Mouse (Mus musculus): ENCODE results near the gene Tenm4. TPM values are rescaled to one million over a fixed set of nuclear protein-coding genes. Genes with fewer than 3 reads are reported as not detected.

The Tenm4 gene
- polyA plus RNA-seq, 1 experiment from 2014 or later = 38.0 TPM

- Histone ChIP-seq H3K27ac (replicated peaks; ENCODE audit: low read depth, low read length) (no peak overlapping the region), H3K4me3 (replicated peaks; ENCODE audit: low read depth, low read length) (no peak overlapping the region), H3K9me3 (ENCODE audit: control insufficient read depth, low read length) (no peaks in the 10 kb centered on the region), H3K36me3 (ENCODE audit: control insufficient read depth, insufficient read depth, low read length) (no peaks in the 10 kb centered on the region), H3K4me2 (ENCODE audit: low read length) (no peak overlapping the region), H3K9ac (replicated peaks; ENCODE audit: low read length) (no peak overlapping the region), H3K4me1 (ENCODE audit: control insufficient read depth, insufficient read depth, low read length) (peaks cover 19% of the 10 kb centered on the region), H3K27me3 (ENCODE audit: control insufficient read depth, insufficient read depth, low read length) (no peaks in the 10 kb centered on the region)
- 95% methylated on average over 6 of the region's 6 CpGs for WGBS
- no peak for DNase-seq
- ATAC-seq (ENCODE audit: low FRiP score, low TSS enrichment) = no peak
Measured at GRCm38 (mm10) chr7:96818236-96818916, 647.3 kb downstream of the Tenm4 start.

- 0 out of 2 replicates have a peak, but pooled peaks cover 4% of the 10 kb centered on the region for H3K36me3 ChIP-seq (ENCODE audit: control insufficient read depth, insufficient read depth, low read length)
- ATAC-seq (ENCODE audit: low FRiP score, low TSS enrichment) = no peak
- WGBS = 63% methylated on average over 3 of the region's 3 CpGs
Measured at GRCm38 (mm10) chr7:96819538-96819937, 648.5 kb downstream of the Tenm4 start.

GRCm38 (mm10) chr7:96820343-96820742 lies 649.3 kb downstream of the Tenm4 start:
- Histone ChIP-seq H3K27me3 (ENCODE audit: control insufficient read depth, insufficient read depth, low read length) (no peaks in the 10 kb centered on the region), H3K4me3 (replicated peaks; ENCODE audit: low read depth, low read length) (no peak overlapping the region), H3K4me2 (ENCODE audit: low read length) (no peak overlapping the region), H3K4me1 (ENCODE audit: control insufficient read depth, insufficient read depth, low read length) (peaks cover 17% of the 10 kb centered on the region), H3K36me3 (ENCODE audit: control insufficient read depth, insufficient read depth, low read length) (0 out of 2 replicates have a peak, but pooled peaks cover 4% of the 10 kb centered on the region), H3K27ac (replicated peaks; ENCODE audit: low read depth, low read length) (peak overlapping the region; percentile 47; the same call in 1 of the 2 replicates), H3K9me3 (ENCODE audit: control insufficient read depth, low read length) (no peaks in the 10 kb centered on the region), H3K9ac (replicated peaks; ENCODE audit: low read length) (no peak overlapping the region)
- ATAC-seq (ENCODE audit: low FRiP score, low TSS enrichment) (peak; percentile 62; the same call in 1 of the 2 replicates), DNase-seq (peak; percentile 67)
- 4% methylated on average over 6 of the region's 6 CpGs for WGBS

More at GRCm38 (mm10) chr7:96819538-96819937, 648.5 kb downstream of the Tenm4 start:
- H3K4me3 ChIP-seq (replicated peaks; ENCODE audit: low read depth, low read length) = no peak overlapping the region
- H3K27ac ChIP-seq (replicated peaks; ENCODE audit: low read depth, low read length) = no peak overlapping the region
- no peak overlapping the region for H3K9ac ChIP-seq (replicated peaks; ENCODE audit: low read length)
- DNase-seq = no peak
- no peak overlapping the region for H3K4me2 ChIP-seq (ENCODE audit: low read length)
- H3K4me1 ChIP-seq (ENCODE audit: control insufficient read depth, insufficient read depth, low read length) = peaks cover 17% of the 10 kb centered on the region
- H3K9me3 ChIP-seq (ENCODE audit: control insufficient read depth, low read length) = no peaks in the 10 kb centered on the region
- no peaks in the 10 kb centered on the region for H3K27me3 ChIP-seq (ENCODE audit: control insufficient read depth, insufficient read depth, low read length)

- no peak overlapping the region for H3K4me2 ChIP-seq (ENCODE audit: low read length)
- ATAC-seq (ENCODE audit: low FRiP score, low TSS enrichment) = no peak
Measured at GRCm38 (mm10) chr7:96826101-96826500, 655.1 kb downstream of the Tenm4 start.

GRCm38 (mm10) chr7:96826672-96827071 lies 655.6 kb downstream of the Tenm4 start:
- H3K27ac ChIP-seq (replicated peaks; ENCODE audit: low read depth, low read length) = no peak overlapping the region

More at GRCm38 (mm10) chr7:96826101-96826500, 655.1 kb downstream of the Tenm4 start:
- H3K27me3 ChIP-seq (ENCODE audit: control insufficient read depth, insufficient read depth, low read length) = no peaks in the 10 kb centered on the region
- no peak overlapping the region for H3K9ac ChIP-seq (replicated peaks; ENCODE audit: low read length)
- no peak overlapping the region for H3K4me3 ChIP-seq (replicated peaks; ENCODE audit: low read depth, low read length)
- 90% methylated on average over 6 of the region's 6 CpGs for WGBS
- H3K4me1 ChIP-seq (ENCODE audit: control insufficient read depth, insufficient read depth, low read length) = no peaks in the 10 kb centered on the region; the same call in 1 of the 2 replicates
- DNase-seq = peak; percentile 14
- 0 out of 2 replicates have a peak, but pooled peaks cover 4% of the 10 kb centered on the region for H3K9me3 ChIP-seq (ENCODE audit: control insufficient read depth, low read length)
- no peak overlapping the region for H3K27ac ChIP-seq (replicated peaks; ENCODE audit: low read depth, low read length)
- 0 out of 2 replicates have a peak, but pooled peaks cover 6% of the 10 kb centered on the region for H3K36me3 ChIP-seq (ENCODE audit: control insufficient read depth, insufficient read depth, low read length)

GRCm38 (mm10) chr7:96832551-96832950 lies 661.5 kb downstream of the Tenm4 start:
- 42% methylated on average over 9 of the region's 9 CpGs for WGBS
- no peak overlapping the region for H3K4me2 ChIP-seq (ENCODE audit: low read length)
- 0 out of 2 replicates have a peak, but pooled peaks cover 6% of the 10 kb centered on the region for H3K36me3 ChIP-seq (ENCODE audit: control insufficient read depth, insufficient read depth, low read length)
- 0 out of 2 replicates have a peak, but pooled peaks cover 4% of the 10 kb centered on the region for H3K9me3 ChIP-seq (ENCODE audit: control insufficient read depth, low read length)
- no peak overlapping the region for H3K9ac ChIP-seq (replicated peaks; ENCODE audit: low read length)
- peak; percentile 80 for ATAC-seq (ENCODE audit: low FRiP score, low TSS enrichment)
- H3K4me1 ChIP-seq (ENCODE audit: control insufficient read depth, insufficient read depth, low read length) = peaks cover 29% of the 10 kb centered on the region
- peak; percentile 64 for DNase-seq
- H3K27me3 ChIP-seq (ENCODE audit: control insufficient read depth, insufficient read depth, low read length) = no peaks in the 10 kb centered on the region
- H3K27ac ChIP-seq (replicated peaks; ENCODE audit: low read depth, low read length) = peak overlapping the region; percentile 71
- H3K4me3 ChIP-seq (replicated peaks; ENCODE audit: low read depth, low read length) = no peak overlapping the region

More at GRCm38 (mm10) chr7:96826672-96827071, 655.6 kb downstream of the Tenm4 start:
- no peak for DNase-seq
- ATAC-seq (ENCODE audit: low FRiP score, low TSS enrichment) = no peak
- Histone ChIP-seq H3K9ac (replicated peaks; ENCODE audit: low read length) (no peak overlapping the region), H3K27me3 (ENCODE audit: control insufficient read depth, insufficient read depth, low read length) (no peaks in the 10 kb centered on the region), H3K4me3 (replicated peaks; ENCODE audit: low read depth, low read length) (no peak overlapping the region), H3K4me2 (ENCODE audit: low read length) (no peak overlapping the region), H3K4me1 (ENCODE audit: control insufficient read depth, insufficient read depth, low read length) (peaks cover 4% of the 10 kb centered on the region), H3K36me3 (ENCODE audit: control insufficient read depth, insufficient read depth, low read length) (0 out of 2 replicates have a peak, but pooled peaks cover 6% of the 10 kb centered on the region), H3K9me3 (ENCODE audit: control insufficient read depth, low read length) (0 out of 2 replicates have a peak, but pooled peaks cover 4% of the 10 kb centered on the region)
- WGBS = 91% methylated on average over 6 of the region's 6 CpGs

- H3K36me3 ChIP-seq (ENCODE audit: control insufficient read depth, insufficient read depth, low read length) = 0 out of 2 replicates have a peak, but pooled peaks cover 4% of the 10 kb centered on the region
- H3K4me1 ChIP-seq (ENCODE audit: control insufficient read depth, insufficient read depth, low read length) = peaks cover 29% of the 10 kb centered on the region
- no peak overlapping the region for H3K4me3 ChIP-seq (replicated peaks; ENCODE audit: low read depth, low read length)
- H3K27ac ChIP-seq (replicated peaks; ENCODE audit: low read depth, low read length) = peak overlapping the region; percentile 71; the same call in 1 of the 2 replicates
- no peak overlapping the region for H3K9ac ChIP-seq (replicated peaks; ENCODE audit: low read length)
- no peak overlapping the region for H3K4me2 ChIP-seq (ENCODE audit: low read length)
- H3K9me3 ChIP-seq (ENCODE audit: control insufficient read depth, low read length) = 0 out of 2 replicates have a peak, but pooled peaks cover 2% of the 10 kb centered on the region
- ATAC-seq (ENCODE audit: low FRiP score, low TSS enrichment) (peak; percentile 28; the same call in 1 of the 2 replicates), DNase-seq (peak; percentile 52)
- H3K27me3 ChIP-seq (ENCODE audit: control insufficient read depth, insufficient read depth, low read length) = no peaks in the 10 kb centered on the region
- 40% methylated on average over 3 of the region's 3 CpGs for WGBS
Measured at GRCm38 (mm10) chr7:96833012-96833411, 662.0 kb downstream of the Tenm4 start.

GRCm38 (mm10) chr7:96834681-96835289 lies 663.7 kb downstream of the Tenm4 start:
- ATAC-seq (ENCODE audit: low FRiP score, low TSS enrichment) (no peak; the same call in 1 of the 2 replicates), DNase-seq (peak; percentile 66)
- Histone ChIP-seq H3K4me2 (ENCODE audit: low read length) (no peak overlapping the region), H3K27ac (replicated peaks; ENCODE audit: low read depth, low read length) (peak overlapping the region; percentile 58), H3K9me3 (ENCODE audit: control insufficient read depth, low read length) (no peaks in the 10 kb centered on the region), H3K9ac (replicated peaks; ENCODE audit: low read length) (no peak overlapping the region), H3K36me3 (ENCODE audit: control insufficient read depth, insufficient read depth, low read length) (peaks cover 8% of the 10 kb centered on the region; the same call in 1 of the 2 replicates), H3K4me3 (replicated peaks; ENCODE audit: low read depth, low read length) (no peak overlapping the region), H3K27me3 (ENCODE audit: control insufficient read depth, insufficient read depth, low read length) (no peaks in the 10 kb centered on the region), H3K4me1 (ENCODE audit: control insufficient read depth, insufficient read depth, low read length) (peaks cover 29% of the 10 kb centered on the region)
- WGBS = 49% methylated on average over 6 of the region's 6 CpGs
